Mouse (Mus musculus): ENCODE results near the gene Shkbp1. TPM values are rescaled to one million over a fixed set of nuclear protein-coding genes. Genes with fewer than 3 reads are reported as not detected.

The Shkbp1 gene
- polyA plus RNA-seq, 1 experiment: 41.6 TPM

- Histone ChIP-seq H3K4me3 (replicated peaks; ENCODE audit: insufficient read depth, low read depth, low read length) (no peak overlapping the region), H3K27me3 (ENCODE audit: control insufficient read depth, insufficient read depth, low read length) (no peaks in the 10 kb centered on the region), H3K4me1 (ENCODE audit: control insufficient read depth, insufficient read depth, low read length) (peaks cover 5% of the 10 kb centered on the region), H3K27ac (ENCODE audit: insufficient read depth, low read length) (no peak overlapping the region)
- 3% methylated on average over 7 of the region's 7 CpGs for WGBS
- no peak for TF ChIP-seq POLR2A (IDR thresholded peaks at IDR 0.05; ENCODE audit: borderline replicate concordance, insufficient read depth, low read length)
- no peak for TF ChIP-seq CTCF (IDR thresholded peaks at IDR 0.05; ENCODE audit: borderline replicate concordance, insufficient read depth, low read depth, low read length)
- peak; percentile 41 to 63 for DNase-seq
Observed at GRCm38 (mm10) chr7:27315958-27316357, 39.9 kb downstream of the Shkbp1 start.

GRCm38 (mm10) chr7:27314393-27314792 is 41.4 kb downstream of the Shkbp1 start:
- 96% methylated on average over 3 of the region's 3 CpGs for WGBS
- TF ChIP-seq POLR2A (IDR thresholded peaks at IDR 0.05; ENCODE audit: borderline replicate concordance, insufficient read depth, low read length) (no peak), CTCF (IDR thresholded peaks at IDR 0.05; ENCODE audit: borderline replicate concordance, insufficient read depth, low read depth, low read length) (no peak)

GRCm38 (mm10) chr7:27311651-27312284 is 44.1 kb downstream of the Shkbp1 start:
- TF ChIP-seq POLR2A (IDR thresholded peaks at IDR 0.05; ENCODE audit: borderline replicate concordance, insufficient read depth, low read length) (no peak), CTCF (IDR thresholded peaks at IDR 0.05; ENCODE audit: borderline replicate concordance, insufficient read depth, low read depth, low read length) (no peak)
- WGBS: 95% methylated on average over 12 of the region's 12 CpGs
- H3K4me1 ChIP-seq (ENCODE audit: control insufficient read depth, insufficient read depth, low read length): peaks cover 9% of the 10 kb centered on the region
- H3K27ac ChIP-seq (ENCODE audit: insufficient read depth, low read length): no peak overlapping the region
- no peak overlapping the region for H3K4me3 ChIP-seq (replicated peaks; ENCODE audit: insufficient read depth, low read depth, low read length)
- no peak for DNase-seq
- no peaks in the 10 kb centered on the region for H3K27me3 ChIP-seq (ENCODE audit: control insufficient read depth, insufficient read depth, low read length)

More at GRCm38 (mm10) chr7:27314393-27314792, 41.4 kb downstream of the Shkbp1 start:
- DNase-seq: no peak
- H3K4me3 ChIP-seq (replicated peaks; ENCODE audit: insufficient read depth, low read depth, low read length): no peak overlapping the region
- peaks cover 9% of the 10 kb centered on the region for H3K4me1 ChIP-seq (ENCODE audit: control insufficient read depth, insufficient read depth, low read length)
- no peaks in the 10 kb centered on the region for H3K27me3 ChIP-seq (ENCODE audit: control insufficient read depth, insufficient read depth, low read length)
- no peak overlapping the region for H3K27ac ChIP-seq (ENCODE audit: insufficient read depth, low read length)

GRCm38 (mm10) chr7:27310996-27311535 is 44.8 kb downstream of the Shkbp1 start:
- 64% methylated on average over 8 of the region's 8 CpGs for WGBS
- Histone ChIP-seq H3K27me3 (ENCODE audit: control insufficient read depth, insufficient read depth, low read length) (no peaks in the 10 kb centered on the region), H3K27ac (ENCODE audit: insufficient read depth, low read length) (no peak overlapping the region), H3K4me3 (replicated peaks; ENCODE audit: insufficient read depth, low read depth, low read length) (no peak overlapping the region), H3K4me1 (ENCODE audit: control insufficient read depth, insufficient read depth, low read length) (peaks cover 7% of the 10 kb centered on the region)
- no peak for DNase-seq
- TF ChIP-seq CTCF (IDR thresholded peaks at IDR 0.05; ENCODE audit: borderline replicate concordance, insufficient read depth, low read depth, low read length) (no peak), POLR2A (IDR thresholded peaks at IDR 0.05; ENCODE audit: borderline replicate concordance, insufficient read depth, low read length) (no peak)

- WGBS: 8% methylated on average over 17 of the region's 17 CpGs
Observed at GRCm38 (mm10) chr7:27310306-27310705, 45.5 kb downstream of the Shkbp1 start.

GRCm38 (mm10) chr7:27309832-27310231 is 46.0 kb downstream of the Shkbp1 start:
- no peak overlapping the region for H3K4me3 ChIP-seq (replicated peaks; ENCODE audit: insufficient read depth, low read depth, low read length)
- TF ChIP-seq CTCF (IDR thresholded peaks at IDR 0.05; ENCODE audit: borderline replicate concordance, insufficient read depth, low read depth, low read length) (no peak), POLR2A (IDR thresholded peaks at IDR 0.05; ENCODE audit: borderline replicate concordance, insufficient read depth, low read length) (no peak)

More at GRCm38 (mm10) chr7:27310306-27310705, 45.5 kb downstream of the Shkbp1 start:
- Histone ChIP-seq H3K4me3 (replicated peaks; ENCODE audit: insufficient read depth, low read depth, low read length) (peak overlapping the region; percentile 25), H3K27ac (ENCODE audit: insufficient read depth, low read length) (no peak overlapping the region), H3K27me3 (ENCODE audit: control insufficient read depth, insufficient read depth, low read length) (no peaks in the 10 kb centered on the region), H3K4me1 (ENCODE audit: control insufficient read depth, insufficient read depth, low read length) (peaks cover 4% of the 10 kb centered on the region; the same call in 1 of the 2 replicates)
- DNase-seq: peak; percentile 60 to 64
- TF ChIP-seq CTCF (IDR thresholded peaks at IDR 0.05; ENCODE audit: borderline replicate concordance, insufficient read depth, low read depth, low read length): no peak
- TF ChIP-seq POLR2A (IDR thresholded peaks at IDR 0.05; ENCODE audit: borderline replicate concordance, insufficient read depth, low read length): no peak

GRCm38 (mm10) chr7:27308821-27309549 is 46.8 kb downstream of the Shkbp1 start:
- no peak for DNase-seq
- Histone ChIP-seq H3K4me3 (replicated peaks; ENCODE audit: insufficient read depth, low read depth, low read length) (no peak overlapping the region), H3K27me3 (ENCODE audit: control insufficient read depth, insufficient read depth, low read length) (no peaks in the 10 kb centered on the region), H3K27ac (ENCODE audit: insufficient read depth, low read length) (no peak overlapping the region), H3K4me1 (ENCODE audit: control insufficient read depth, insufficient read depth, low read length) (peaks cover 4% of the 10 kb centered on the region; the same call in 1 of the 2 replicates)
- 21% methylated on average over 28 of the region's 28 CpGs for WGBS
- TF ChIP-seq POLR2A (IDR thresholded peaks at IDR 0.05; ENCODE audit: borderline replicate concordance, insufficient read depth, low read length) (no peak), CTCF (IDR thresholded peaks at IDR 0.05; ENCODE audit: borderline replicate concordance, insufficient read depth, low read depth, low read length) (no peak)

More at GRCm38 (mm10) chr7:27309832-27310231, 46.0 kb downstream of the Shkbp1 start:
- Histone ChIP-seq H3K4me1 (ENCODE audit: control insufficient read depth, insufficient read depth, low read length) (peaks cover 4% of the 10 kb centered on the region; the same call in 1 of the 2 replicates), H3K27ac (ENCODE audit: insufficient read depth, low read length) (no peak overlapping the region), H3K27me3 (ENCODE audit: control insufficient read depth, insufficient read depth, low read length) (no peaks in the 10 kb centered on the region)
- WGBS: 76% methylated on average over 3 of the region's 3 CpGs
- DNase-seq: no peak

Data from cerebellum, adult 2 months (tissue).